Mouse (Mus musculus): Measurements from ENCODE around the gene Stox2.

DNA sequence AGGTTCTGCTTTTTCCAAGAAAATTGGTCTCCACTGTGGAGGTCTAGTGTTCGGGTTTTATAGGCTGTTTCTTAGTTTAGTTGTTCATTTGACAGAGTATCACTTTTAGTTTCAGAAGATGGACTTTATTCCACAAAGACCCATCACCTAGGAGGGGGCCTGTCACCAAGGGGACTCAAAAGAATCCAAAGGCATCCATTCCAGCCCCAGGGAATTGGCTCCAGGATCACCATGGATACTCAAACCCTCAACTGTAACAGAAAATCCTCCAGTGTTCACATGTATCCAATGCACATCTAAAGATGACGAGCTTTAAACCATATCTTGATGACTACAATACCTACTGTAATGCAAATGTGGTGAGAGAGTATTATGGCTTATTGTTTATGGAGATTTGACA lies 267.4 kb downstream of the Stox2 start:
- TF ChIP-seq CTCF (conservative IDR thresholded peaks at IDR 0.05; ENCODE audit: insufficient read depth, insufficient read length, low read depth, low read length) (no peak), POLR2A (IDR thresholded peaks at IDR 0.05; ENCODE audit: low read depth, low read length) (no peak)
